Mouse (Mus musculus): ENCODE results near the gene Hnrnpd.

Hnrnpd gene

DNA sequence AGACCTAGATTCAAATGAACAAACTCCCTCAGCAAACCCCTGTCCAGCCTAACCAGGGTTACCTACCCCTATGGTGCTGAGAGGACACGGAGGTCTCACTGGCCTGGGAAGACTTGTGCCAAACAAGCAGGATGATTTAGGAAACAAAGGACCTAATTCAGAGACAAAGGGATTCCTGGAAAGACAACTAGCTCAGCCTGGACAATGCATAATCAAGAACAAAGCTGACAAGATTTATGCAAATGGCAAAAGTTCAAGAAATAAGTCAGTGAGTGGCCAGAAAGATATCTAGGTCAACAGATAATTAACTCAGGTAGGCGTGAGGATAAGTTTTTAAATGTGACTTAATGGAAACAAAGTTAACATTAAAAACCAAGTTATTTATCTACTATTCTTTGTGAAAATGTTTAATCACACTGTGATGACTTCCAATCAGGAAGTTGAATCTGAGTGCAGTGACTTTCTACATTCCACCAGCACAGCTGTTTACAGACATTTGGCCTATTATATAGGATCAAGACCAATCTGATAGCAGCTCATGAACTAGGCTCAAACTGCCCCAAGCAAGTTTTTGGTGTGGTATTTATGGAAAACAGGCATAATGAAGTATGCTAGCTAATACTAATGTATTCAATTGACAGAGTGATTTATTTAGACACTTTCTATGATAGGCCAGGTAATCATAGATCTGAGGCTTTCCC, 19.4 kb downstream of the Hnrnpd start:
- DNase-seq (ENCODE audit: low read depth, low spot score): no peak

DNA sequence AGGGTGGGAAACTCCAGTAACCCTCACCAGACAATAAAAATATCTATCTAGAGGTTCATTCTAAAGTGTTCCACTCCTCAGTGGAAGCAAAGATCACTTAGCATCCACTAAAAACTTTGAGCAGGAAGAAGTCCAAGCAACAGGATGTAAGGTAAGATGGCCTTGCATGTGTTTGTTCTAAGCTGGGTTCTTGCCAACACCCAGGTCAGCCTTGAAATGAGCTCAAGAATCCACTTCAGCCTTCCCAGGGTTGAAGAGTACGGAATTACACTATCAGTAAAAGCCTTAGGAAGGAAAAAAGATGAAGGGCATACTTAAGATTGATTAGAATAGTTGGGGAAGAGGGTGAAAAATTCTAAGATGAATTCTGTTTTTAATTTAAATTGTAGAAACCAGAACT, 20.1 kb downstream of the Hnrnpd start:
- DNase-seq (ENCODE audit: low read depth, low spot score): no peak

DNA sequence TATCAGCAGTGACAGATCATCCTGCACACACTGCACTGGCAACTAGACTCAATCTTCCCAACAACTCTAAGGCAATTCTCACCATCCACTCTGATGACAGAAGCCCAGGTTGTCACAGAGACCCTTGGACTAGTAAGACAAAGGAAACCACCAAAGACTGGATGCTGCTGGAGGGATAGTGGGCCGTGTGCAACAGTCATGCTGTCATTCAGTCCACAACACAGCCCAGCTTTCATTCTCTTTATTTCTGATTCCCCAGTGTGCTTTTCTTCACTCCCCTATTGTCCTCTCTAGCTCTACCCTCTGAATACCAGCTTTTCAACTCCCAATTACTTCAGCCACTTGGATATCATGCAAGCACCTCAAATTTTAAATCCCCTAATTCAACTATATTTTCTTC, 24.9 kb downstream of the Hnrnpd start:
- DNase-seq (ENCODE audit: low read depth, low spot score): no peak

DNA sequence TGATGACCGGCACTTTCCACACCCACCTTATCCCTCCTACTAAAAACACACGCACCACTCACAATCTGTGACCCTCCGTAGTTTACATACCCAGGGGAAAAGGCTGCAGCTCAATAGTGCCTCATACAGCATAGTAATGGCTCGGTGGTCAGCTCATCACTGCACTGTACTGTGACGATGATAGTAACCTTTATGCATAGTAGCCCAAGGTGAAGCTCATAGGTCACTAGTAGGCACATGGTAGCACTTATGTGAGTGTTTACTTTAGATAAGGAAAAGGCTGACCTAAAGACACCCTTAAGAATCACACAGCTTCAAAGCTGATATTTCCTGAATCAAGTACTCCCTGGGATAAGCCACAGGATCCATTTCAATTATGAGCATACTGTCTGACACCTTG, 26.2 kb downstream of the Hnrnpd start:
- no peak for DNase-seq (ENCODE audit: low read depth, low spot score)

DNA sequence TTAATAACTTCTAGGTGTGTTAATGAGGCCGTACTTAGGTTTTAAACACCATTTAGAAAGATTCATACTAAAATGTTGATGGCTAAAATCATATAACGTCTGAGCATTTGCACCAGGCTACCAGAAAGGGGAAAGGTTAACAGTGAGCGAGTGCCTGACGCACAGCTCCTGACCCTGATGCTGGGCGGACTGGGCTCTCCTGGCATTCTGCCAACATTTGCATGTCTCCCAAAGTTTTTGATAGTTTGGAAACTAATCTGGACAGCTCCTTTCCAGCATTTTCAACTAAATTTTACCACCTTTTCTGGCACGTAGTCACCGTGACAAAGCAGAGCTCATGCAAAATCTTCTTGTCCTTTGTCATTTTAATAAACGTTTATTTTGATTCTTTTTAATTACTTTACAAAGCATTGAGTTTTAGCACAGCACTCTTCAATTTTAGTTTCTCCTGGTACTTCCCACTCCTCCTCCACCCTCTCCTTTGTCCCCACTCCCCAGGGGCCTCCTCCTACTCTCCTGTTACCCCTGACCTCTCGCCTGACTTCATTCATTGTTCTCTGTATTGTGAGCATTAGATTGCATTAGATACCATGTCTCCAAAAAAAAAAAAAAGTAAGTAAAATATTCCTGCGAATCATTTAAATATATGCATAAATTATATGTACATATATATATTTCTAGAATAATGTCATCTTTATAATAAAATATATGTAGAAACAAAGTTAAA, 36.8 kb downstream of the Hnrnpd start:
- no peak for DNase-seq (ENCODE audit: low read depth, low spot score)

DNA sequence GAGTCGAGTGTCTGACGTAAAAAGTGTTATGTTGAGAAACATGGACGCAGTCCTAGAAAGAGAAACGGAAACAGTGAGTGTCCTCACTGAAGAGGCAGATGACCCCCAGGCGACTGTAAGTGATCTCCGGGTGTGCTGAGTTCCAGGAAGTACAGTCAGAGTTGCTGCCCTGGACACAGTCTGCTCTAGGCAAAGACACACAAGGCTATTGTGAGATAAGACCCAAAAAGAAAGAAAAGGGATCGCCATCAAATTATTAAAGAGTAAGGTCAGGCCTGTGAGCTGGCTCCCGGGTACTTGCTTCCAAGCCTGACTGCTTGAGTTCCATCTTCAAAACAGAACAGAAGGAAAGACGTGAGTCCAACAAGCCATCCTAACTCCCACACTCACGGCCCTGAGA, 37.5 kb downstream of the Hnrnpd start:
- no peak for DNase-seq (ENCODE audit: low read depth, low spot score)

DNA sequence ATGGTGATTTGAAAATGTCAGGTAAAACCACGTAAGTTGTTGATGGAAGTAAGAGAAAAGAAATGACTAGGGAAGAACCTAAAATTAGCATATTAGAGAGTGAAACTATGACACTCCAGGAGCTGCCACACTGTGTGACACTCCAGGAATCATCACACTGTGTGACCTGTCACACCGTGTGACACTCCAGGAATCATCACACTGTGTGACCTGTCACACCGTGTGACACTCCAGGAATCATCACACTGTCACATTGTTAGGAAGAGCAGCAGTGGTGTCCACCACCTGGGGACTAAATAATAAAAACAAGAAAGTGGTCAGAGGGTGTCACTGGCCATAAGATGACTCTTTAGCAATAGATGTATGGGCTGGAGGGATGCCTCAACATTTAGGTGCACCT, 39.3 kb downstream of the Hnrnpd start:
- DNase-seq (ENCODE audit: low read depth, low spot score): no peak

DNA sequence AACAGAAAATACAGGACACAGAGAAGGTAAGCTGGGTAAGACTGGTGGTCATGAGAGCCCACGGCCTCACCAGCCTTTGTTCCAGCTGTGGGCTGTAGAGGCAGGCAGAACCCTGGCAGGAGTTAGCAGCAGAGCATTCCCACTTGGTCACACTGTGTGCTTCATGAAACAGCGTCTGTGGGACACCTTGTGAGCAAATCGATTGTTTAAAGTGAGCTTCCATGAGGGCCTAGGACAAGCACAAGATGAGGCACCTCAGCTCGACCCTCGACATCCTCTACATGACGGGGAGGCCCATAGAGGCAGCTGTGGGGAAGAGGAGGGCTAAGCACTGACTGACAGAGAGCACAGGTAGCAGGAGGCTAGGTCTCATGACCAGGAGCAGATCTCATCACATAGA, 46.8 kb downstream of the Hnrnpd start:
- DNase-seq (ENCODE audit: low read depth, low spot score): no peak

DNA sequence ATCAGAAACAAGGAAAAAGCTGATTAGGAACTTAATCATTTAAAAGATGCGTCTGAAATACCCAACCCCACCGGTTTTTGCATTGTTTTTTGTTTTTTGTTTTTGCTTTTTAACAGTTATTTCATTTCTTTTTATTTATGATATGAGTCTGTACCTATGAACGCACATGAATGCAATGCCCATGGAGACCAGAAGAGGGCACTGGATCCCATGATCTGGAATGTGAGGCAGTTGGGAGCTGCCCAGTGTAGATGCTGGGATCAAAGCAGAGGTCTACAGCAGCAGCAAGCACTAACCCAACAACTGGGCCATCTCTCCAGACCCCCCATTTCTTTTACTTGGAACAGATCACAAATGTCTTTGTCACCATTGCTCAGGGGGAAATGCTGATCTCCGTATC, 50.8 kb downstream of the Hnrnpd start:
- DNase-seq (ENCODE audit: low read depth, low spot score): peak; percentile 62

DNA sequence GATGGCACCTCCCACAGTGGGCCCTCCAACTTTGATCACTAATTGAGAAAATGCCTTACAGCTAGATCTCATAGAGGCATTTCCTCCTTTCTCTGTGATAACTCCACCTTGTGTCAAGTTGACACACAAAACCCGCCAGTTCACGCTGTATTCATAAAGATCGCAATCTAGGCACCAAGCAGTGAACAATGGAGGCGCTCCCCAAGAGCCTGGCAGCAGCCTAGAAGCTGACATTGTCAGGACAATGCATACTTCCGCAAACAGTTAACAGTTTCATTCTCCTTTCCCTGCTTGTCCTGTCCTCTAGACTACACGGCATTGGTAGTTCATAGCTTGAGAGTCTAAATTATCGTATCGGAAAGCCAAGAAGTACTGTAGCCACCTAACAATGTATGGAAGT, 56.7 kb downstream of the Hnrnpd start:
- DNase-seq (ENCODE audit: low read depth, low spot score): no peak

DNA sequence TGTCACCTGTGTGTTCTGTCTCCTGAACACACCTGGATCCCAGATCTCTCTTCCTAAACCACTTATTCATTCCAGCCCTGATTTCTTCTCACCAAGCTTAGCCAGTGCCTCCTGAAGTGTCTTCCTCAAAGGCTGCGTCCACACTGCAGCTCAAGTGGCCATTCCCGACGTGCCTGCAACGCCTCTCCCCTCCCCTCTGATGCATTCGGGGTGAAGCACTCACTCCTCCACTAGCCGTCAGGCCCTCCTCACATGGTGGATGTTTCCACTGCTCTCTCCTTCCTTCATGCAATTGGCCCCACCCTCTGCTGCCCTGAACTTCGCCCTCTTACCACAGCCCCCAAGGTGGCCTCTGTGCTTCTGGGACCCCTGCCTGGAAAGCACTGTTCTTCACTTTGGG, 63.2 kb downstream of the Hnrnpd start:
- DNase-seq (ENCODE audit: low read depth, low spot score): no peak

DNA sequence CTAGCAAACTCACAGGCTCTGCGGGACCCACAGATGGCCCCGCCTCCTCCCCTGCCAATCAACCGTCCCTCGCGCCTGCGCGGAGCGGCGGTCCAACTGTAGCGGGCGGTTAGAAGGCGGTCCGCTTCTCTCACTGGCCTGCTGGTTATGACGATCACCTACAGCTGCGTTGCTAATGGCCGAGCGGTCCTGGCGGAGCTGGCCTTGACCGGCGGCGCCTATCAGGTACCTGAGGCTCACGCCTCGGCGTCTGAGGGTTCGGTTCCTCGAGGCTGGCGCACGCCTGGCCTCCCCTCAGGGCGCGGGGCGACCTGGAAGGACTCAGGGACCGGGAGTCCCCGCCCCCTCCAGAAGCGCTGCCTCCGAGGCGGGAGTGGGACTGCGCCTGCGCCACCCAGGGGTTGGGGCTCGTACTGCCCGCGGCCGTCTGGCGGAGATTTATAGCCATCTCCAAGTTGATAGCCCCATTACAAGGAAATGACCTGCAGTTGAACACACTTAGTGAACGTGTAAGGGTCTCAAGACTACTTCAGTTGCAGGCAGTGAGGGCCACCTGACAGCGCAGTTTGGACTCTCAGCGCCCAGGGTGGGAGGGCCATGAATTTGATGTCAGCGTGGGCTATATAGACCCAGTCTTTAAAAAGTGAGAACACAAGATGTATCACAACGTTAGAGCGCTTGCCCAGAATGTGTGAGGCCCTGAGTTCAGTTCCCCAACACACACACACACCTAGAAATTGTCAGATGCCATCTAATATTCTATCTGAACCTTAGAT, 72.4 kb downstream of the Hnrnpd start, which contains the start of gene Vamp9:
TSS of gene Vamp9 (plus strand) at position 74 of the 776 bp plus-strand sequence.
- no peak for DNase-seq (ENCODE audit: low read depth, low spot score)

Measured in A20 (cell line).